Mouse (Mus musculus): ENCODE measurements around the gene Pirb.

- TF ChIP-seq CTCF (IDR thresholded peaks at IDR 0.05; ENCODE audit: control insufficient read depth, insufficient read depth, insufficient read length) (no peak), USF1 (IDR thresholded peaks at IDR 0.05; ENCODE audit: low read depth) (no peak), CEBPB (IDR thresholded peaks at IDR 0.05; ENCODE audit: low read depth) (no peak), MYOG (IDR thresholded peaks at IDR 0.05; ENCODE audit: control insufficient read depth, extremely low read depth, insufficient read length) (no peak)
These were observed 14.3 kb downstream of the Pirb start for GRCm38 (mm10) chr7:3705911-3706310.

All from C2C12 (cell line).